Mouse (Mus musculus): ENCODE measurements around the gene Il11.

DNA sequence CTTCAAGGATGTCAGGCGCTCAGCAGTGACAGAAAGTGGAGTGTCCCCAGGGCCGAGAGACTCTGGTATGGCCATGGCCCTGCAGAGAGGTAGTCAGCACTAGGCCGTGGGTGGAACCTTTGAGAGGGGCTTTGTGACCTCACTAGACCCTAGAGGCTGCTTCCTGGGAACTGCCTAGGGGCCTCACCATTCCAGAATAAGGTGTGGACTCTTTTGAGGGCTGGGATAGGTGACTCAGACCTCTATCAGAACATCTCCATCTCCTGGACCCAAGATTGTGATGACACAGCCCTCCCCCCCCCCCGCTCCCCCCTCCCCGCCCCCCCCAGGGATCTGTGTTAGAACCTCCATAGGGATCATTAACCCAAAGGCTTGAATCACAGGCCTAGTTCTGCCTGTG lies 11.5 kb downstream of the Il11 start, which contains the start of gene Fam71e2:
- no peak for TF ChIP-seq CHD2 (IDR thresholded peaks at IDR 0.05; ENCODE audit: low read depth, low read length)
- no peak for TF ChIP-seq MAFK (IDR thresholded peaks at IDR 0.05; ENCODE audit: insufficient read depth, low read depth, low read length)
- no peak for TF ChIP-seq HCFC1 (IDR thresholded peaks at IDR 0.05; ENCODE audit: borderline replicate concordance, insufficient read depth, low read length)
- no peak for TF ChIP-seq ZC3H11A (IDR thresholded peaks at IDR 0.05; ENCODE audit: borderline replicate concordance, low read depth, low read length)
- TF ChIP-seq ZNF384 (IDR thresholded peaks at IDR 0.05; ENCODE audit: low read depth, low read length) = no peak
